In genomic region chr17:5060515-5061084, GRCm38 (mm10) we compare ENCODE assay signal across 17 mouse cellular contexts.
DNase-seq lines count a peak whose midpoint lies in the region; TF ChIP-seq lines count a peak whose summit lies in the region.
"Had no signal": no experiment of that assay in that cellular context is flagged by ENCODE, and none has a peak within 500 bp of the region (broad histone marks: within the 10 kb centered on the region; RNA-seq: fewer than 3 reads in every experiment).

No protein-coding gene starts in this region.

- intact Hi-C loops in gastrocnemius, adult 2 months (cut with DNase I): no loop called here
- intact Hi-C loops in gastrocnemius, postnatal 14 days (cut with DNase I; ENCODE audit: low total_unique reads): no loop called here

- TF ChIP-seq CTCF in gastrocnemius, adult 2 months (IDR thresholded peaks at IDR 0.05): no peak

- DNase-seq in gastrocnemius, adult 2 months: no peak
- no peak for DNase-seq in gastrocnemius, postnatal 14 days
- DNase-seq in CD4-positive helper T cell, adult 2 months (ENCODE audit: low read depth, low spot score): peak; percentile 21
- peak; percentile 79 for DNase-seq in ZHBTc4 (ENCODE audit: low read depth, low spot score)
- DNase-seq in thymus, postnatal 14 days: peak; percentile 53
- DNase-seq in right cerebral cortex, postnatal 4 days: no peak
- no peak for DNase-seq in retina, postnatal 1 day
- DNase-seq: adrenal gland, postnatal 10 days; cerebellum, postnatal 10 days; kidney, postnatal 4 days had no signal

- H3K4me3 ChIP-seq in gastrocnemius, adult 2 months: no peak overlapping the region
- H3K4me3 ChIP-seq: embryonic facial prominence, embryonic 13.5 days; forebrain, embryonic 15.5 days; kidney, embryonic 15.5 days; limb, embryonic 12.5 days; liver, embryonic 15.5 days; midbrain, embryonic 13.5 days had no signal

- H3K27ac ChIP-seq in gastrocnemius, adult 2 months: peak overlapping the region; percentile 31; the same call in 1 of the 2 replicates
- H3K27ac ChIP-seq: embryonic facial prominence, embryonic 13.5 days; forebrain, embryonic 15.5 days; hindbrain, embryonic 14.5 days; limb, embryonic 12.5 days; liver, embryonic 15.5 days; midbrain, embryonic 13.5 days had no signal

Comparison
In these comparisons a context has a peak if more than half of its experiments do, and no peak if none do; other contexts are left out.
1. DNase-seq: peak in CD4-positive helper T cell, adult 2 months (single experiment), ZHBTc4 (single experiment) and thymus, postnatal 14 days (single experiment); none in gastrocnemius, adult 2 months (single experiment), gastrocnemius, postnatal 14 days (single experiment), right cerebral cortex, postnatal 4 days (single experiment) and retina, postnatal 1 day (single experiment).